Mouse (Mus musculus) mouse trophoblast stem cell (cell line): Measurements from ENCODE around the gene 2310057J18Rik.
"Not testable (repeated sequence)": the region's sequence is repeated elsewhere in the genome, so short reads cannot be mapped to it uniquely, and the experiment has no call there.

Experiments
- in situ Hi-C, 2 experiments: fragments of 300-500 bp; cut with MseI, MboI; formaldehyde crosslinking; loops; 2 replicates in 1 of 2; 3 replicates in 1 of 2; pipeline ENCODE4 v1.15.1; 2025

Gene 2310057J18Rik

DNA sequence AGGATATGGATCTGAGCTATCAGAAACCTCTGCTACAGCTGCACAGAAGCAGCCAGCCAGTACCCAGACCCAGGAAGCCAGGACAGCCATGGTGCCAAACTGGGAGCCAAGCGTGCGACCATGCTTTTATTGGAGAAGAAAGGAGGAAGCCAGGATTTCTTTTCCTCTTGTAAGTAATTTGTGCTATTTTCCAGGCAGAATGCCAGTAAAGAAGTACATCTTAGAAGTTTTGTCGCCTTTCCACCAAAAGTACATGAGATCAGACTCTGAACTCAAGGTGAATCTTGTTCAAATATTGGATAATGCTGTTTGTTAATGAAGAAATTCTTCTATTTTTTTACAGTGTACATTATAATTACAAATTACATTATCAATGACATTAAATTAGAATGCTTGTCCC is at the start of gene 2310057J18Rik:
2310057J18Rik (minus strand) TSS at position 101 of the 400 bp plus-strand sequence.
- in situ Hi-C loops, result no loop called here

DNA sequence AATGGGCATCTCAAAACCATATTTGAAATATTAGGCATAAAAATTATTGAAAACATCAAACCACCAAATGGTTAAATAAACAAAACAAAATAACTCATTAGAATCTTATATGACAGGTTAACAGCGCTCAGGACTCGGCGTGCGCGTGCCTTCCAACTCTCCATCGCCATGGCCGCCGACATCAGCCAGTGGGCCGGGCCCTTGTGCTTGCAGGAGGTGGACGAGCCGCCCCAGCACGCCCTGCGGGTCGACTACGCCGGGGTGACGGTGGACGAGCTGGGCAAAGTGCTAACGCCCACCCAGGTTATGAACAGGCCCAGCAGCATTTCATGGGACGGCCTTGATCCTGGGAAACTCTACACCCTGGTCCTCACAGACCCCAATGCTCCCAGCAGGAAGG is 43.9 kb upstream of the 2310057J18Rik start:
- in situ Hi-C loops, result not testable (repeated sequence)

DNA sequence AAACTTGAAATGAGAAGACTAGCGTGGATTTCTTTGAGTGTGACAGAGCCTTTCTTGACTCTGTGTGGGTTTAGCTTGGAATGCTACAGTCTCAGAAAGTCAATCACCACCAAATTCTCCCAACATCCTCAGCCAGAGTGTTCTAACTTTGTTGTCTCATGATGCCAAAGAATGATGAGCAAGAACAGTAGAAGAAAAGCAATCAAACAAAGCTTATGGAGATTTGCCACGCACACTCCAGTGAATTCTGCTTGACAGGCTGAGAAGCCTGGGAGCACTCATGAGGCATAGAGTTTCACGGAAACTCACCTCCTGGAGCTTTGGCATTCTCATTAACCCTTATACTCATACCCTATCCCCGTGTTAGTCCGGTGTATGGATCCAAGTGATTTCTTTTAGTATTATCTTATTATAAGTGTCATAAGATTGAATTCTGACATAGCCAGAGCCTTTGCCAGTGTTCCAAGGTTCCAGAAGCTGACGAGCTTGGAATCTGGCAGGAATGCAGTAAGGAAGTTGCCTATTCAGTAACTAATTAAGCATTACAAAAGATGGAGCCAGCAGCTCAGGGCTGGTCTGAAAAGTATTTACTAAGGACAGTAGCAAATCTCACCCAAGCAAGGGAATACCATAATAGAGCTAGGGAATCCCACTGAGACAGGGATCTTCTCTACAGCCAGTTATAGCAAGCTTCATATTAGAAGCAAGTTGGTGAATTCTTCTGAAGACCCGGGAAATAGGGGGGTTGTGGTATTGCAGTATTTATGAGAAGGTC is 33.6 kb upstream of the 2310057J18Rik start:
- in situ Hi-C loops, result no loop called here

DNA sequence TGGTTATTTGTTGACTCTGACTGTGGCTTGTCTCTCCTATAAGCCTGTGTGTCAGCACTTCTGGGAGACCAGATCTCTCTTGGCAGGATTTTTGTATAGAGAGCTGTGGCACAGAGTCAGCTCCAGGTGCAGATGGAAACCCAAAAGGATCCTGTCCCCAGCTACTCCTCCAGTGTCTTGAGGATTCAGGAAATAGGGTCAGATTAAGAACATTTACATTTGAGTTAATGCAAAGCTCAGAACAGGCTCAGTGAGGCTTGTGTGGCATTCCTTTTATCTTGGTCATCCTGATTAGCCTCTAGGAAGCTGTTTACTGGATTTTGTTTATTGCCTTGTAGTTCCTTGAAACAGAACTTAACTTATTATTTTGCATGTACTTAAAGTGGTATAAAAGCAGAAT is 11.7 kb upstream of the 2310057J18Rik start:
- in situ Hi-C loops, result no loop called here

DNA sequence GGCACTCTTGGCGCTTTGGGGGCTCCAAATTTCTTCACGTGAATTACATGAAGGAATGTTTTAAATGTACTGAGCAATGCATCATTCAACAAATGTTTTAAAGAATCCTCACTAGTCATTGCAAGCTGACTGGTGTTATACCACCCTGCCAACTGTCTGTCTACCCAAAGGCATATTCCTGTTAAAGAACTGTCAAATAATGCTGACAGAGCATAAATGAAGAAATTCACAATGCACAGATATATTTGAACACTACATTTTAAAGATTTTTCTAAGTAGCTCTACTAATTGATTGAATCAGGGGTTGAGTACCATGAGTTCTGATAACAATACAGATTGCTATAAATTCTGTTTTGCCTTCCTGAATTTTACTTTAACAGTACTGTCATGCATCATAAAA is 2.9 kb upstream of the 2310057J18Rik start:
- in situ Hi-C loops, result no loop called here

DNA sequence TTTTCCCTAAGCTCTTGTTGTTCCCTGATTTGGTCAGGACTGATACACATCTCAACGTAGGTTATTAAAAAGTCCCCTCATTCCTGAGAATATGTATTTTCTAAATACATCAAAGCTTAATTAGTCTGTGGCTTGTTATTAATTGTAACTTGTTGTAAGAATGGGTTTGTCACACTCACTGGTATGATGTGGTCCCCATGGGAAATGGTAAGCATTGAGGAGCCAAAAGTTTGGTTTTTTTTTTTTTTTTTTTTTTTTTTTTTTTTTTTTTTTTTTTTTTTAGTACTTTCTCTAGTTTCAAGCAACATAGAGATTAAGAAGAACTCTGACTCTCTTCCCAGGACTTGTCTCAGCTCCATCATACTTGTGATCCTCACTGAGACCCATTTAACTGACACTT is 17.9 kb downstream of the 2310057J18Rik start:
- in situ Hi-C loops, result no loop called here

DNA sequence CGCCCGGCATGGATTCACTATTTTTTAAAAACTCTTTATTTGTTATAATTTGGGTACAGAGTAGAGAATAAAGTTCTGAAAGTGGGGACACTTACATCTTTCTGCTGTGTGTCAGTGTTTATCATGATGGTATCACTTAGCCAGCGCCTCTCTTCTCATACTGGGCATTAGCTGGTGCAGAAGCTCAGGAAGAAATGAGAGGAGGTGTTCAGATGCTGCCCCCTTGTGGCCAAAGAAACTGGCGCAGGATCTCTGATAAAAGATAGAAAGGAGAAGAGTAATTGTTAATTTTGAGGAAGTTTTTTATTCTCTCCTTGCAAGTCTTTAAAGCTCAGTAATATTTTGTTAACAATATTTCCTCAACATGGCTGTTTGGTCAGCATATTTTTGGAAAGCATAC is 31.0 kb downstream of the 2310057J18Rik start:
- in situ Hi-C loops, result no loop called here

DNA sequence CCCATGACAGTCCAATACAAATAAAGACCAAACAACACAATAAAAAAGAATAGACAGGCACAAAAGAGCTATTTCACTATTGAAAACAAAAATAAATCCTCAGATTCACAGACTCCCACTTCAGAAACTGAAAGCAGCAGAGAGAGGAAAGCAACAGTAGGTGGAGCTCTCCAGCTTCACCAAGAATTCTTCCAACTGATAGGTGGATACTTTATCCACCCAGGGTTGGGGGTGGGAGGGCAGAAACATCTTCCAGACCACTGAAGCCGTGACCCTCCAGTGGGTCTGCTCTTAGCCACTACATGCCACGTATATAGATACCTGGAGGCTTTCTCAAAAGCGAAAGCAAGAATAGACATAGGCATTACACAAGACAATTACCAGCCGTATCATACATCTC is 31.6 kb downstream of the 2310057J18Rik start:
- in situ Hi-C loops, result no loop called here
